In the genomic region with DNA sequence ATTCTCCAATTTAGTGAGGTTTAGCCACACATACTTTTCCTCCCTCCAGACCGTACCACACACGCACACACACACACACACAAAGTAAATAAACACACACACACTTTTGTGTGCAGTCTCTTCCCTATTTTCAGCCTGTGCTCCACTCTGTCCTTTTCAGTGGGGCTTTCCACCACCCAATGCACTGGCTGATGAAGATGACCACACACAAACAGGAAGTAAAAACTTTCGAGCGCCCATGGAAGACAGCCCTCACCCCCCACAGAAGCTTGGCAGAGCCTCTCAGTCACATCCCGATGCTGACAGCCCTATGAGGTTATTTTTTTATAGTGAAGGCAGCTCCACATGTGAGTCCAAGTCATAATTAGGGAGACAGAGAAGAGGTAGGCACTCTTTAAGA, we compare ENCODE assay signal across 23 mouse cellular contexts.
A peak's percentile ranks its signal among the peaks of the same experiment; 100 is the strongest.
DNase-seq lines count a peak whose midpoint lies in the region; ATAC-seq and TF ChIP-seq lines count a peak whose summit lies in the region.
"Had no signal": no experiment of that assay in that cellular context is flagged by ENCODE, and none has a peak within 500 bp of the region (broad histone marks: within the 10 kb centered on the region; RNA-seq: fewer than 3 reads in every experiment).

No protein-coding gene starts in this region.

- no peak overlapping the region for H3K4me3 ChIP-seq in left cerebral cortex, adult 2 months
- H3K4me3 ChIP-seq: embryonic facial prominence, embryonic 13.5 days; forebrain, embryonic 13.5 days; gastrocnemius, adult 2 months; heart, embryonic 15.5 days; hindbrain, embryonic 10.5 days had no signal

- TF ChIP-seq CTCF in left cerebral cortex, adult 2 months (IDR thresholded peaks at IDR 0.05) = no peak

- intact Hi-C loops in left cerebral cortex, postnatal 4 days (cut with DNase I) = no loop called here
- intact Hi-C loops in left cerebral cortex, adult 2 months (cut with DNase I) = no loop called here

- H3K27ac ChIP-seq in left cerebral cortex, adult 2 months = no peak overlapping the region
- H3K27ac ChIP-seq: embryonic facial prominence, embryonic 13.5 days; forebrain, embryonic 13.5 days; gastrocnemius, adult 2 months; heart, embryonic 15.5 days; hindbrain, embryonic 10.5 days; hindbrain, embryonic 14.5 days had no signal

- peak; percentile 96 for ATAC-seq in granulocyte monocyte progenitor cell, adult 5-6 weeks (replicated peaks; ENCODE audit: poor library complexity, severe bottlenecking)
- ATAC-seq: activated CD4-positive, CD25-positive, alpha-beta regulatory T cell, adult 4 months; forebrain, embryonic 13.5 days; forebrain, postnatal 0 days; intestine, postnatal 0 days had no signal

- DNase-seq in left cerebral cortex, postnatal 4 days = peak; percentile 17
- DNase-seq in left cerebral cortex, adult 2 months (ENCODE audit: extremely low spot score in 1 of 2, low spot score in 2 of 2) = no peak
- DNase-seq in lung, postnatal 10 days = peak; percentile 18
- no peak for DNase-seq in lung, postnatal 14 days
- no peak for DNase-seq in frontal cortex, postnatal 25 days (ENCODE audit: low spot score in 2 of 2)
- DNase-seq in Muller cell, postnatal 12 days (ENCODE audit: inconsistent ontology term) = no peak
- DNase-seq: adrenal gland, postnatal 14 days; cerebellum, adult 18-20 months; cerebellum, adult 9-11 months; cerebellum, postnatal 36 days; forebrain, postnatal 0 days; gastrocnemius, adult 2 months; gastrocnemius, postnatal 25 days; heart, adult 18-20 months; heart, postnatal 14 days had no signal

Comparison
In these comparisons a context has a peak if more than half of its experiments do, and no peak if none do; other contexts are left out.
1. DNase-seq: peak in left cerebral cortex, postnatal 4 days (single experiment) and lung, postnatal 10 days (single experiment); none in left cerebral cortex, adult 2 months (0 of 2), lung, postnatal 14 days (single experiment), frontal cortex, postnatal 25 days (0 of 2) and Muller cell, postnatal 12 days (single experiment).